Mouse (Mus musculus) Patski (cell line): ENCODE results near the gene Il13ra1. TPM values are rescaled to one million over a fixed set of nuclear protein-coding genes. Genes with fewer than 3 reads are reported as not detected.

Experiments
- ATAC-seq: fragments of 100-300 bp; one replicate; pipeline ENCODE4 v1.8.0; 2021
- CTCF ChIA-PET: fragments of 350-600 bp; sonication (Branson Sonifier 250); formaldehyde crosslinking; loops from one replicate; lab custom pipeline; 2022; ENCODE audit warnings: inconsistent platforms; lab: Charles Lee
- POLR2A ChIA-PET: fragments of 350-600 bp; sonication (Branson Sonifier 250); formaldehyde crosslinking; loops from one replicate; lab custom pipeline; 2022; ENCODE audit warnings: antibody characterized with exemption, inconsistent platforms; lab: Charles Lee
- DNase-seq: peaks from one replicate; pipeline ENCODE4 v3.0.0-alpha.2; 2011; ENCODE audit warnings: low read depth, low spot score
- H3K27me3 ChIP-seq: fragments of 371-371 bp; one replicate; pipeline ENCODE4 v1.5.1; 2021
- CTCF ChIP-seq: fragments of 100-300 bp; IDR thresholded peaks from one replicate; pipeline ENCODE4 v1.5.1; 2021
- in situ Hi-C: fragments of 300-500 bp; cut with MboI; formaldehyde crosslinking; loops from 3 replicates; pipeline ENCODE4 v1.11.1; 2018; ENCODE audit warnings: low pct_unique_long_range_greater_than_20kb, mixed read lengths
- polyA plus RNA-seq: library from polyadenylated mRNA; unstranded; gene quantifications from one replicate; pipeline ENCODE4 v1.2.3, GENCODE M21; 2021

Gene Il13ra1
- polyA plus RNA-seq, 1 experiment from 2014 or later = 78.0 TPM

- ChIA-PET POLR2A (interaction anchor here (0.7 kb wide), 1 partner anchor 206 kb away, joined by 3 read pairs; no protein-coding TSS in a partner anchor), CTCF (no interaction called here)
- DNase-seq = no peak
- in situ Hi-C loops = loop anchor here (10.0 kb wide), 2 partner anchors 172 to 352 kb away; no protein-coding TSS in a partner anchor
- TF ChIP-seq CTCF = no peak
- H3K27me3 ChIP-seq = no peaks in the 10 kb centered on the region
- no peak for ATAC-seq
These were observed 74.5 kb downstream of the Il13ra1 start for GRCm38 (mm10) chrX:36186443-36186842.

DNA sequence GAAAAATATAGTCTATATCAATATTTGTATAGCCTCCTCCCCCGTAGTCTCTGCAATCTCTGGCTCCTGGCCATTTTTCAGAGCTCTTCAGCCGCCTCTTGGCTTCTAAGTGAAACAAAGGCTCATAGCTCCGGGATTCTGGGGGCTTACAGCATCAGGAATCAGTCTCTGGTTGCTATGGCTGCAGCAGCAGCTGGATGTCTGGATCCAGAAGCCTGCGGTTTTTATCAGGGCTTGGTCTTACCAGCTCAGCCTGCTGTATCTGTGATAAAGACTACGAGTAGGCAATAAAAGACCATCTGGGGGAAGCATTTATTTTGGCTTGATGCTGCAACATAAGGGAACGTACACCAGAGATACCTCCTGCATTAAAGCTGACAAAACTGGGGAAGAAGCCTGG is 82.0 kb downstream of the Il13ra1 start:
- no peak for DNase-seq
- ChIA-PET CTCF (no interaction called here), POLR2A (interaction anchor here (0.6 kb wide), 1 partner anchor 726 kb away, joined by 3 read pairs; no protein-coding TSS in a partner anchor)
- no peak for TF ChIP-seq CTCF
- peaks cover 9% of the 10 kb centered on the region for H3K27me3 ChIP-seq
- ATAC-seq = no peak
- in situ Hi-C loops = no loop called here

DNA sequence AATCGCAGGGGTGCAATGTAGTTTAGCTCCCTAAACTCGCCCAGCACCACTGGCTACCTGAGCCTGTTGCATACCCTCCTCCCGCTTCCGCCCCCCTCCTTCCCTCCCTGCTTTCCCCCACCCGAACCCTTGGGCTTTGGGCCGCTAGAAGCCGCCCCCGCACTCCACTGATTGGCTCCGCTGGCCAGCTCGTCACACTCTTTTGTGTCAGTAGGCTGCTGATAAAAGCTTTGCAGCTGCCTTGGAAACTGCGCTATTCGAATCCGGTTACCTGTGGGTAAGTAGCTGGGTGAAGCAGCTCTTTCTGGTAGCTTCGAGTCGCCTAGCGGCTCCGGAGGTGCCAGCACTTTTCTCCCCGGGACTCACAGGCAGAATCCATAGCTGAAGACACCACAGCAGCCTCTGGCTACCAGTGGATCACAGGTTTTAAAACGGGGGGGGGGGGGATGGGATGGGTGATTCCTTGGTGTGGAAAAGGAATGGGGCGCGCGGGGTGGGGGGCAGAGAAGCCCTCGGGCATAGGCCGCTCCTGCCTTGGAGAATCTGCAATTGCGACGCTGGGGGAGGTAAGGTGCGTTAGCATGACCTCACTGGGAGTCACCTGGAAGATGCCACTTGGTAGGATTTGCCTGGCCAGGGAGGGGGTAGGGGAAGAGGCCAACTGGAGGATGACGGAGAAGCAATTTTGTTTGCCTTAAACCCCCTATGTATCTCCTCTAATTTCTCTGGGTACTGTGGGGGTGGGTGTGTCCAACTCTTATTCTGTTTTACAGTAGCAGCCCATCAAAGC is 84.0 kb downstream of the Il13ra1 start, which contains the start of gene Zcchc12:
Zcchc12 (plus strand) TSS at position 169 of the 790 bp plus-strand sequence.
- no peak for TF ChIP-seq CTCF
- ChIA-PET POLR2A (no interaction called here), CTCF (interaction anchor here (1.3 kb wide), 1 partner anchor 25 kb away, joined by 4 read pairs; no protein-coding TSS in a partner anchor)
- ATAC-seq (no peak), DNase-seq (no peak)
- in situ Hi-C loops = no loop called here
- H3K27me3 ChIP-seq = peaks cover 9% of the 10 kb centered on the region

DNA sequence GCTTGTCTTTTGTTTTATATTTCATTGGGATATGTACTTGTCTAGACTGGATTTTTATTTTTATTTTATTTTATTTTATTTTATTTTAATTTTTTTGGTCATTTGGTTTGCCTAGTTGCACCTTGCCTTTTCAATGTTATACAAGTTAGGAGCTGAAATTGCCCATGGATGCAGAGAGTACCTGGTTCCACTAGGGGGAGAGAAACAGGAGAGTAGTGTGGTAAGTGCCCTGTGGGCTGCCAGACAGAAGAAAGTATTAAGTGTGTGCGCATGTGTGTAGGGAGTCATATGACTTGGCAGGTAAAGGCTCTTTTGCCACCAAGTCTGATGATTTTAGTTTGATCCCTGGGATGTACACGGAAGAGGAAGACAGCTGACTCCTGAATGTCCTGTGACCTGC is 97.6 kb downstream of the Il13ra1 start:
- peaks cover 24% of the 10 kb centered on the region for H3K27me3 ChIP-seq
- ATAC-seq = no peak
- no peak for DNase-seq
- ChIA-PET CTCF (no interaction called here), POLR2A (no interaction called here)
- in situ Hi-C loops = no loop called here
- TF ChIP-seq CTCF = peak; percentile 50

DNA sequence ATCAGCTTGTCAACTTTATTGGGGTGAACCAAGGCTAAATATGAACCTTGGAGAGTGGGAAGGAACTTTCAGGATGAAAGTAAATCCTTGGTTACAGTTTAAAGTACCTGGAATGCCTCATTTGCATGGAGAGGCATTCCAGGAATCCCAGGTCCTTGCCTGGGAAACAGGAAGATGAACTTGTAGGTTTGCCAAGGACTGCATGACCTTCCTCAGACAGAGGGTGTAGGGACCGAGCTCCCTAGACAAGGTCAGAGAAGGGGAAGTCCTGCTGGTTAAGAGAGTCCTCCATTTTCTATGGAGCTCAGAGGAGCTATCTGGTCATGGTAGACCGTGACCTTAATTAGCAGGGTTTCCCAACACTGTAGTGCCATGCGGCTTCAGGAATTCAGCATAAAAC is 99.3 kb downstream of the Il13ra1 start:
- H3K27me3 ChIP-seq = peaks cover 10% of the 10 kb centered on the region
- POLR2A ChIA-PET = no interaction called here
- in situ Hi-C loops = no loop called here
- CTCF ChIA-PET = interaction anchor here (0.6 to 1.6 kb wide), 2 partner anchors 23 to 214 kb away, joined by 3 read pairs; no protein-coding TSS in a partner anchor
- DNase-seq (no peak), ATAC-seq (no peak)
- TF ChIP-seq CTCF = no peak

Other genes with a start within 250 kb of the Il13ra1 start
- gene Dock11, start 223.3 kb upstream of the Il13ra1 start, polyA plus RNA-seq = 6.1 TPM
- 0.21 TPM for gene Zcchc12, start 83.8 kb downstream of the Il13ra1 start, polyA plus RNA-seq
- gene Lonrf3, start 216.2 kb downstream of the Il13ra1 start, polyA plus RNA-seq = 0.22 TPM